ENCODE assay signal across 16 mouse cellular contexts in genomic region chr2:105670731-105671095, GRCm38 (mm10). TPM values are rescaled to one million over a fixed set of nuclear protein-coding genes. Genes with fewer than 3 reads are reported as not detected.
A peak's percentile ranks its signal among the peaks of the same experiment; 100 is the strongest.
DNase-seq lines count a peak whose midpoint lies in the region; ATAC-seq and TF ChIP-seq lines count a peak whose summit lies in the region.
"Had no signal": no experiment of that assay in that cellular context is flagged by ENCODE, and none has a peak within 500 bp of the region (broad histone marks: within the 10 kb centered on the region; RNA-seq: fewer than 3 reads in every experiment).

No protein-coding gene starts in this region.

- intact Hi-C loops in gastrocnemius, postnatal 14 days (cut with DNase I; ENCODE audit: low total_unique reads): no loop called here

- H3K4me2 ChIP-seq in forebrain, embryonic 12.5 days: peak overlapping the region; percentile 73
- H3K4me2 ChIP-seq in hindbrain, embryonic 13.5 days: no peak overlapping the region
- H3K4me2 ChIP-seq in neural tube, embryonic 13.5 days: peak overlapping the region; percentile 68
- H3K4me2 ChIP-seq in liver, embryonic 12.5 days: no peak overlapping the region
- H3K4me2 ChIP-seq: intestine, embryonic 15.5 days; limb, embryonic 12.5 days had no signal

- H3K27ac ChIP-seq in layer of hippocampus, adult 2 months: peak overlapping the region; percentile 47; the same call in 1 of the 2 replicates
- peak overlapping the region; percentile 96 for H3K27ac ChIP-seq in forebrain, embryonic 12.5 days
- no peak overlapping the region for H3K27ac ChIP-seq in hindbrain, embryonic 13.5 days
- no peak overlapping the region; the same call in 1 of the 2 replicates for H3K27ac ChIP-seq in neural tube, embryonic 13.5 days (replicated peaks)
- no peak overlapping the region for H3K27ac ChIP-seq in liver, embryonic 12.5 days
- H3K27ac ChIP-seq in heart, embryonic 10.5 days: no peak overlapping the region
- H3K27ac ChIP-seq: intestine, embryonic 15.5 days; limb, embryonic 12.5 days; macrophage had no signal

- H3K4me3 ChIP-seq in layer of hippocampus, adult 2 months: no peak overlapping the region
- H3K4me3 ChIP-seq in forebrain, embryonic 12.5 days (replicated peaks): peak overlapping the region; percentile 80
- peak overlapping the region; percentile 31; the same call in 1 of the 2 replicates for H3K4me3 ChIP-seq in hindbrain, embryonic 13.5 days
- H3K4me3 ChIP-seq in neural tube, embryonic 13.5 days: peak overlapping the region; percentile 51
- H3K4me3 ChIP-seq in liver, embryonic 12.5 days: no peak overlapping the region
- no peak overlapping the region for H3K4me3 ChIP-seq in heart, embryonic 10.5 days
- H3K4me3 ChIP-seq: intestine, embryonic 15.5 days; limb, embryonic 12.5 days had no signal

- no peak for TF ChIP-seq CTCF in layer of hippocampus, adult 2 months (conservative IDR thresholded peaks at IDR 0.05)

- DNase-seq in layer of hippocampus, adult 2 months (ENCODE audit: low spot score in 2 of 2): no peak
- no peak for DNase-seq in layer of hippocampus, postnatal 36 days
- no peak for DNase-seq in heart, embryonic 10.5 days (ENCODE audit: low spot score)
- DNase-seq in gastrocnemius, postnatal 14 days: no peak
- DNase-seq: heart, postnatal 10 days; kidney, postnatal 10 days; thymus, postnatal 36 days had no signal

- H3K4me1 ChIP-seq in forebrain, embryonic 12.5 days: peaks cover 70% of the 10 kb centered on the region
- peaks cover 56% of the 10 kb centered on the region for H3K4me1 ChIP-seq in hindbrain, embryonic 13.5 days (replicated peaks)
- peaks cover 59% of the 10 kb centered on the region for H3K4me1 ChIP-seq in neural tube, embryonic 13.5 days (replicated peaks)
- H3K4me1 ChIP-seq in liver, embryonic 12.5 days: peaks cover 31% of the 10 kb centered on the region
- H3K4me1 ChIP-seq in heart, embryonic 10.5 days: peaks cover 44% of the 10 kb centered on the region

- no peaks in the 10 kb centered on the region for H3K36me3 ChIP-seq in forebrain, embryonic 12.5 days (replicated peaks)
- H3K36me3 ChIP-seq in hindbrain, embryonic 13.5 days: no peaks in the 10 kb centered on the region
- no peaks in the 10 kb centered on the region for H3K36me3 ChIP-seq in neural tube, embryonic 13.5 days
- no peaks in the 10 kb centered on the region for H3K36me3 ChIP-seq in liver, embryonic 12.5 days
- H3K36me3 ChIP-seq in heart, embryonic 10.5 days: no peaks in the 10 kb centered on the region
- H3K36me3 ChIP-seq: intestine, embryonic 15.5 days; limb, embryonic 12.5 days had no signal

- no peak for ATAC-seq in forebrain, embryonic 12.5 days (ENCODE audit: low FRiP score)
- ATAC-seq in hindbrain, embryonic 13.5 days (ENCODE audit: low FRiP score): no peak
- no peak for ATAC-seq in neural tube, embryonic 13.5 days (ENCODE audit: low read depth)
- ATAC-seq in liver, embryonic 12.5 days: no peak
- ATAC-seq: CD4-positive, CD25-positive, alpha-beta regulatory T cell, adult 4 months had no signal

- 4% methylated on average over 6 of the region's 6 CpGs for whole genome bisulfite sequencing in forebrain, embryonic 12.5 days
- WGBS in hindbrain, embryonic 13.5 days: 12% methylated on average over 6 of the region's 6 CpGs
- WGBS in neural tube, embryonic 13.5 days: 19% methylated on average over 6 of the region's 6 CpGs
- WGBS in liver, embryonic 12.5 days (ENCODE audit: insufficient replicate concordance): 3% methylated on average over 6 of the region's 6 CpGs
- under 1% methylated on average over 6 of the region's 6 CpGs for WGBS in heart, embryonic 10.5 days

- peak overlapping the region; percentile 97 for H3K9ac ChIP-seq in forebrain, embryonic 12.5 days
- H3K9ac ChIP-seq in hindbrain, embryonic 13.5 days: no peak overlapping the region
- H3K9ac ChIP-seq in neural tube, embryonic 13.5 days: peak overlapping the region; percentile 45; the same call in 1 of the 2 replicates
- H3K9ac ChIP-seq in liver, embryonic 12.5 days: no peak overlapping the region
- H3K9ac ChIP-seq: intestine, embryonic 15.5 days; limb, embryonic 12.5 days had no signal

- H3K9me3 ChIP-seq in forebrain, embryonic 12.5 days: no peaks in the 10 kb centered on the region
- no peaks in the 10 kb centered on the region for H3K9me3 ChIP-seq in hindbrain, embryonic 13.5 days
- H3K9me3 ChIP-seq in neural tube, embryonic 13.5 days: no peaks in the 10 kb centered on the region
- H3K9me3 ChIP-seq in liver, embryonic 12.5 days (replicated peaks): no peaks in the 10 kb centered on the region
- no peaks in the 10 kb centered on the region for H3K9me3 ChIP-seq in heart, embryonic 10.5 days
- H3K9me3 ChIP-seq: intestine, embryonic 15.5 days; limb, embryonic 12.5 days had no signal

- H3K27me3 ChIP-seq in forebrain, embryonic 12.5 days: peaks cover 86% of the 10 kb centered on the region
- peaks cover 98% of the 10 kb centered on the region for H3K27me3 ChIP-seq in hindbrain, embryonic 13.5 days
- peaks cover 99% of the 10 kb centered on the region for H3K27me3 ChIP-seq in neural tube, embryonic 13.5 days
- H3K27me3 ChIP-seq in liver, embryonic 12.5 days (replicated peaks): peaks cover 100% of the 10 kb centered on the region
- peaks cover 100% of the 10 kb centered on the region for H3K27me3 ChIP-seq in heart, embryonic 10.5 days (ENCODE audit: insufficient read depth, poor library complexity, severe bottlenecking)

RNA-seq across cellular contexts. Expression of gene Pax6, which starts 2.0 kb away (rescaled TPM):
- 10 to 100 TPM; 10.5 to 13.5 TPM for total RNA-seq in layer of hippocampus, adult 2 months (2021)
- total RNA-seq in layer of hippocampus, postnatal 36 days (2021): 1 to 10 TPM; 8.9 to 9.4 TPM
- 110 and 111 TPM in 2 replicates for polyA plus RNA-seq in forebrain, embryonic 12.5 days (2016; fragmentation: Nextera tagmentation; extraction: Ambion mirVana)
- 26.4 and 29.8 TPM in 2 replicates for polyA plus RNA-seq in hindbrain, embryonic 13.5 days (2015; fragmentation: Nextera tagmentation; extraction: Ambion mirVana)
- polyA plus RNA-seq in neural tube, embryonic 13.5 days (2015; fragmentation: Nextera tagmentation; extraction: Ambion mirVana): 16.0 and 16.7 TPM in 2 replicates
- 0.05 TPM in 1 of 2 replicates, not detected in the other for polyA plus RNA-seq in liver, embryonic 12.5 days (2016; fragmentation: Nextera tagmentation; extraction: Ambion mirVana)
- polyA plus RNA-seq in heart, embryonic 10.5 days (2016; fragmentation: Nextera tagmentation; extraction: Ambion mirVana): 0.28 and 0.54 TPM in 2 replicates
- under 1 TPM in 1 of 2 experiments, not detected in 1; 0.35 TPM for total RNA-seq in gastrocnemius, postnatal 14 days (2021)
- total RNA-seq: heart, adult 18-20 months; heart, postnatal 10 days had no signal
- polyA plus RNA-seq: limb, embryonic 12.5 days; macrophage had no signal

Comparison
In these comparisons a context has a peak if more than half of its experiments do, and no peak if none do; other contexts are left out.
1. H3K27ac ChIP-seq: peak in layer of hippocampus, adult 2 months (single experiment) and forebrain, embryonic 12.5 days (single experiment); none in hindbrain, embryonic 13.5 days (single experiment), neural tube, embryonic 13.5 days (single experiment), liver, embryonic 12.5 days (single experiment) and heart, embryonic 10.5 days (single experiment).
2. H3K4me3 ChIP-seq: peak in forebrain, embryonic 12.5 days (single experiment), hindbrain, embryonic 13.5 days (single experiment) and neural tube, embryonic 13.5 days (single experiment); none in layer of hippocampus, adult 2 months (single experiment), liver, embryonic 12.5 days (single experiment) and heart, embryonic 10.5 days (single experiment).
3. H3K4me2 ChIP-seq: peak in forebrain, embryonic 12.5 days (single experiment) and neural tube, embryonic 13.5 days (single experiment); none in hindbrain, embryonic 13.5 days (single experiment) and liver, embryonic 12.5 days (single experiment).
4. H3K9ac ChIP-seq: peak in forebrain, embryonic 12.5 days (single experiment) and neural tube, embryonic 13.5 days (single experiment); none in hindbrain, embryonic 13.5 days (single experiment) and liver, embryonic 12.5 days (single experiment).
5. RNA of gene Pax6, which starts 2.0 kb away (polyA plus RNA-seq): 110 to 111 TPM in forebrain, embryonic 12.5 days, 26.4 to 29.8 TPM in hindbrain, embryonic 13.5 days and 16.0 to 16.7 TPM in neural tube, embryonic 13.5 days; 0.28 to 0.54 TPM in heart, embryonic 10.5 days and 0.05 TPM in liver, embryonic 12.5 days; every median in the first group is over 10 times any median in the second.